Mouse (Mus musculus) G1E (cell line): ENCODE measurements around the gene Tead2.

Experiments
- CTCF ChIP-seq: IDR thresholded peaks from 2 replicates; pipeline ENCODE4 v1.5.1; 2012; ENCODE audit warnings: low read depth, low read length, inconsistent platforms, mixed read lengths
- GATA1 ChIP-seq: IDR thresholded peaks from 2 replicates; pipeline ENCODE4 v1.6.1; 2012; ENCODE audit warnings: borderline replicate concordance, low read length, inconsistent platforms, mixed read lengths
- GATA2 ChIP-seq: IDR thresholded peaks from 2 replicates; pipeline ENCODE4 v1.6.1; 2012; ENCODE audit warnings: low read depth, low read length, inconsistent platforms, borderline replicate concordance
- POLR2AphosphoS5 ChIP-seq: IDR thresholded peaks from 2 replicates; pipeline ENCODE4 v1.6.1; 2012; ENCODE audit warnings: low read depth, low read length, inconsistent platforms; ENCODE audit not compliant: insufficient replicate concordance

DNA sequence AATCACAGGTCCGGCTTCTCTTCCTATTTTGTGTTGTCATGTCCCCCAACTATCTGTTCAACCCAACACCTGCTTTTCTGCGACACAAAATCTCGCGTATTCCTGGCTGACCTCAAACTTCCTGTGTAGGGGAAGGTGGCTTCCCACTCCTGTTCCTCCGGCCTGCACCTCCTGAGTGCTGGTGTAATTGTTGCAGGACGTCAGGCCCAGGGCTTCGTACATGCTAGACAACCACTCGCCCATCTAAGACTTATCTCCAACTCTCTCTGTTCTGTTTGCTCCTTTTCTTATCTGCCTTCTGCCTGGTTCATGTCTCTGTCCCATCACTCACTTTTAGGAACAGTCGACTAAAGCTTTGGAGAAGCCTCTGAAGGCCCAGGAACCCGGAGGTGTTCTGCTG lies 4.5 kb upstream of the Tead2 start:
- no peak for TF ChIP-seq POLR2AphosphoS5
- no peak for TF ChIP-seq CTCF
- TF ChIP-seq GATA1 = no peak
- no peak for TF ChIP-seq GATA2
